Mouse (Mus musculus) ES-Bruce4 (cell line): ENCODE measurements at regions not wholly inside any gene's neighbourhood (a gene's known extent, or its start where the extent isn't known, plus 50 kb on each side); places are given as distances from the start of the nearest gene placed in this dataset.

Experiments
- H3K27ac ChIP-seq: 2 replicates; pipeline ENCODE4 v1.5.1; 2012; ENCODE audit warnings: low read length, inconsistent platforms; ENCODE audit not compliant: insufficient read depth
- H3K27me3 ChIP-seq: 2 replicates; pipeline ENCODE4 v1.6.1; 2012; ENCODE audit warnings: mild to moderate bottlenecking, low read length, inconsistent platforms; ENCODE audit not compliant: control insufficient read depth, poor library complexity, insufficient read depth, severe bottlenecking
- H3K36me3 ChIP-seq: 2 replicates; pipeline ENCODE4 v1.6.1; 2012; ENCODE audit warnings: inconsistent platforms, mild to moderate bottlenecking, low read length, moderate library complexity; ENCODE audit not compliant: control insufficient read depth, poor library complexity, insufficient read depth, severe bottlenecking
- H3K4me1 ChIP-seq: one replicate; pipeline ENCODE4 v1.8.1; 2011; ENCODE audit warnings: low read length; ENCODE audit not compliant: control insufficient read depth, insufficient read depth
- H3K4me3 ChIP-seq: 2 replicates; pipeline ENCODE4 v1.5.1; 2011; ENCODE audit warnings: low read depth, mild to moderate bottlenecking, low read length
- H3K9ac ChIP-seq: 2 replicates; pipeline ENCODE4 v1.6.1; 2012; ENCODE audit warnings: low read depth, mild to moderate bottlenecking, inconsistent platforms; ENCODE audit not compliant: poor library complexity, severe bottlenecking
- H3K9me3 ChIP-seq: replicated peaks from 2 replicates; pipeline ENCODE4 v1.6.1; 2012; ENCODE audit warnings: mild to moderate bottlenecking, low read length, inconsistent platforms; ENCODE audit not compliant: control insufficient read depth, poor library complexity, insufficient read depth, severe bottlenecking
- CTCF ChIP-seq: IDR thresholded peaks from one replicate; pipeline ENCODE4 v1.8.1; 2011; ENCODE audit warnings: low read depth, low read length
- EP300 ChIP-seq: IDR thresholded peaks from 2 replicates; pipeline ENCODE4 v1.6.1; 2011; ENCODE audit warnings: low read depth, low read length; ENCODE audit not compliant: insufficient read depth
- POLR2A ChIP-seq: IDR thresholded peaks from one replicate; pipeline ENCODE4 v1.8.1; 2011; ENCODE audit warnings: low read length; ENCODE audit not compliant: insufficient read depth

DNA sequence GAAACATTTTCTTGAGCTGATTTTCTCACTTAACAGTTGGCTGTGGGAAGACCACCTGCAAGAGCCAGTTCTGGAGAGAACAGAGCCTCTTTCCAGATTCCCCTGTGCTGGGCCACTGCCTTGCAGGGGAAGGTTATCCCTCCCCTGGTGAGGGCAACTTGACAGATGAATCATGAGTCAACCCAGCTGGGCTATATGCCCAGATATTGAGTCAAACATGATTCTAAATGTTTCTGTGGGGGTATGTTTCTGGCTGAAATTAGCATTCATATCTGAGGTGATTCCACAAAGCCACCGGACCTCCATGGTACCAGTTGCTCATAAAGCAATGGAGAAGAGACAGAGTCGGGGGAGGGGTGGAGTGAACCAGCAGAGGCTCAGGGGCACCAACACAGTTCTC is 97.8 kb upstream of the Zdhhc25 start:
- no peak overlapping the region for H3K4me3 ChIP-seq
- TF ChIP-seq CTCF (no peak), POLR2A (no peak), EP300 (no peak)
- no peak overlapping the region for H3K27ac ChIP-seq
- no peaks in the 10 kb centered on the region for H3K36me3 ChIP-seq
- no peaks in the 10 kb centered on the region for H3K4me1 ChIP-seq
- no peak overlapping the region for H3K9ac ChIP-seq
- H3K27me3 ChIP-seq, result no peaks in the 10 kb centered on the region
- H3K9me3 ChIP-seq, result no peaks in the 10 kb centered on the region

DNA sequence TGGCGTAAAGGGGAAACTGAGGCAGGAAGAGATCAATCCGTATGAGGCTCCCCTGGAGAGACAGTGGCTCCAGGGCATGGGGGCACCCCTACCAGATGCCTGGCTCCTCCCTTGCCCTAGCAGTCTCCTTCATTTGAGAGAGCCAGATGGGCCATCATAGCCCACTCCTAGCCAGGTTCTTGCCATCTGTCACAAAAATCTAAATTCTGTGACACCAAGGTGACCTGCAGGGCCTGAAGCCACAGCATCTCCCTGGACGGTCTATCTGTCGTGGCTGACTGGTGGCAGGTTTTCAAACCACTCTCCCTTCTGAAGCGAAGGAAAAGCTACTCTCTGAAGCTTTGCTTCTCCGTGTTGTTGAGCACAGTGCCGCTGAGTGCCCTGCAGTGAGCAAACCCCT is 96.2 kb upstream of the Zdhhc25 start:
- TF ChIP-seq EP300 (no peak), POLR2A (no peak)
- Histone ChIP-seq H3K4me3 (no peak overlapping the region), H3K36me3 (no peaks in the 10 kb centered on the region), H3K27ac (no peak overlapping the region), H3K9ac (no peak overlapping the region), H3K27me3 (no peaks in the 10 kb centered on the region), H3K9me3 (no peaks in the 10 kb centered on the region), H3K4me1 (no peaks in the 10 kb centered on the region)

DNA sequence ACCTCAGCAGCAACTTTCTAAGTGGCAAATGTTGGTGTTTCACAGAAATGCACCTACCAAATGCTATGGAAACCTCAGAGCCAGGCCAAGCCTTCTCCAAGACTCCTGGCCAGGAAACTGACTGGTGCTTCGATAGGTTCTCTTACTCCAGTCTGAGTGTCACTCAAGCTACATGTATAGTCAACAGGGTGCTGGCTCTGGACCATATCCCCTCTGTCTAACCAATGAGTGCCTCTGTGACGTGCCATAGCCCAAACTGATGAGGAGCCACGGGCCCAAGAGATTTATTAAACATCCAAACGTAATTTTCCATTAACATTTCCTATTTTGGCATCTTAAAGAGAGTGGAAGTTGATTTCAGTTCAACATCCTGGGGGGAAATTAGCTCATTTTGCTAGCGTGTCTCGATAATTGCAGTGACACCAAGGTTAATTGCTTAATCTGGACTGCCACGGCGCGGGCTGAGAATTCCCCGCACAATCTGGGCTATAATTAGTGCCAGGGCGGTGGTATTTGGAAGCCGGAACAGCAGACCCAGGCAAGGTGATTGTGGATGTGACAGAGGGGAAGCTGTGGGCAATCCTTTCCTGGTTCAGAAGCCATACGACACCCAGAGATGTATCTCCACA is 94.5 kb upstream of the Zdhhc25 start:
- H3K36me3 ChIP-seq, result no peaks in the 10 kb centered on the region
- H3K27me3 ChIP-seq, result no peaks in the 10 kb centered on the region
- no peak overlapping the region for H3K4me3 ChIP-seq
- H3K4me1 ChIP-seq, result no peaks in the 10 kb centered on the region
- TF ChIP-seq POLR2A (no peak), EP300 (no peak), CTCF (no peak)
- H3K27ac ChIP-seq, result no peak overlapping the region
- H3K9ac ChIP-seq, result no peak overlapping the region
- H3K9me3 ChIP-seq, result no peaks in the 10 kb centered on the region

DNA sequence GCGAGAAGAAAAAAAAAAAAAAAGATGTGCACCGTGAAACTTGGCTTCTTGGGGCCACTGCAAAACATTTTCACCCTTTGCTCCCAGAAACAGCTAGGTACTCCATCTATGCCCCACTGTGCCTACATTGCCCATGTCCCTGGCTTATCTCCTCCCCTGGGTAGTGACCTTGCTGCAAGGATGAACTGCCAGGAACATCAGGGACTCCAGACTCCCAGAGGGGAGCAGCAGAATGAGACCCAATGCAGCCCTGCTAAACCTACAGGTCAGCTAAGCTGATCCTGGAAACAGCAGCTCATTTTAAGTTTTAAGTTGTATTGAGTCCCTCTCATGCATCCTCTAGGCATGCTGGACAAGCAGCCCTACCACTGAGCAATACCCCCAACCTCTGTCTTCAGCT is 92.2 kb upstream of the Zdhhc25 start:
- Histone ChIP-seq H3K4me1 (no peaks in the 10 kb centered on the region), H3K9ac (no peak overlapping the region), H3K27me3 (no peaks in the 10 kb centered on the region), H3K36me3 (no peaks in the 10 kb centered on the region), H3K9me3 (no peaks in the 10 kb centered on the region), H3K4me3 (no peak overlapping the region), H3K27ac (no peak overlapping the region)
- TF ChIP-seq POLR2A (no peak), EP300 (no peak), CTCF (no peak)

DNA sequence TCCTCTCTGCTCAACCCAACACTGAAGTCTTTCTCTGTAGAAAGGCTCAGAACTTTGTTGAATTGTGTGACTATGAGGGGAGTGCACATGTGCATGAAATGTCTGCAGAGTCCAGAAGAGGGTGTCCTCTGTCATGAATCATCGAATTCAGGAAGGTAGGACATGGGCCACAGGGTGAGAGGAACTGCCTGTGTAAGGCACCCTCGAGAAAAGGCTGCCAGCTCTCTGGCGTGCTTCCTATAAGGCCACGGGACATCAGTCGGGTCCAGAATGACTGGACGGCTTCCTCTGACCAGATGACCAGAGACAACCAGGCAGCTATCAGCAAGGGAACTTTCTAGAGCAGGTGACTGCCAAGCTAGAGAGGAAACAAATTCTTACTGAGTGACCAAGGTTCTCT is 91.1 kb upstream of the Zdhhc25 start:
- H3K4me1 ChIP-seq, result no peaks in the 10 kb centered on the region
- no peak for TF ChIP-seq CTCF
- no peak for TF ChIP-seq POLR2A
- no peak for TF ChIP-seq EP300
- H3K4me3 ChIP-seq, result no peak overlapping the region
- H3K27ac ChIP-seq, result no peak overlapping the region
- no peaks in the 10 kb centered on the region for H3K9me3 ChIP-seq
- H3K27me3 ChIP-seq, result no peaks in the 10 kb centered on the region
- H3K36me3 ChIP-seq, result no peaks in the 10 kb centered on the region
- no peak overlapping the region for H3K9ac ChIP-seq

DNA sequence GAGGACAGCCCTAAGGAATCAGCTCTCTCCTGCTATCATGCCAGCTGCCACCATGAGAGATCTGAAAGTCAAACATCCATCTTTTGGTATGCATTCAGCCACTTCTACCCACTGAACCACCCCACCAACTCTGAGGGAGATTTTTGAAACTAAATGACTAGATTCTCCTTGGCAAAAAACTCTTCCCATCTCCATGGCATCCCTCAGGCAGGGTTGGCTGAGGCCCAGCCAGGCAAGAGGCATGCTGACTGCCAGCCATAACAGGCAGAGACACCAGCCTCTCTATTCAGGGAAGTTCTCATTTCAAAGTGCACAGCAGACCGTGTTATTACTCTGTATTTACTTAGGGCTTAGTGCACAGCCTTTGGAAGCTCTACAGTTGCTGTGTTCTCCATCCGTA is 90.5 kb upstream of the Zdhhc25 start:
- Histone ChIP-seq H3K4me3 (no peak overlapping the region), H3K36me3 (no peaks in the 10 kb centered on the region), H3K4me1 (no peaks in the 10 kb centered on the region), H3K9me3 (no peaks in the 10 kb centered on the region), H3K27me3 (no peaks in the 10 kb centered on the region), H3K9ac (no peak overlapping the region), H3K27ac (no peak overlapping the region)
- TF ChIP-seq EP300, result no peak
- TF ChIP-seq CTCF, result no peak
- TF ChIP-seq POLR2A, result no peak
